Mouse (Mus musculus): ENCODE measurements around the gene Msl3l2. TPM values are rescaled to one million over a fixed set of nuclear protein-coding genes. Genes with fewer than 3 reads are reported as not detected.

Msl3l2 gene
- 4.0 TPM for polyA plus RNA-seq (2017; shearing (Covaris generic))

DNA sequence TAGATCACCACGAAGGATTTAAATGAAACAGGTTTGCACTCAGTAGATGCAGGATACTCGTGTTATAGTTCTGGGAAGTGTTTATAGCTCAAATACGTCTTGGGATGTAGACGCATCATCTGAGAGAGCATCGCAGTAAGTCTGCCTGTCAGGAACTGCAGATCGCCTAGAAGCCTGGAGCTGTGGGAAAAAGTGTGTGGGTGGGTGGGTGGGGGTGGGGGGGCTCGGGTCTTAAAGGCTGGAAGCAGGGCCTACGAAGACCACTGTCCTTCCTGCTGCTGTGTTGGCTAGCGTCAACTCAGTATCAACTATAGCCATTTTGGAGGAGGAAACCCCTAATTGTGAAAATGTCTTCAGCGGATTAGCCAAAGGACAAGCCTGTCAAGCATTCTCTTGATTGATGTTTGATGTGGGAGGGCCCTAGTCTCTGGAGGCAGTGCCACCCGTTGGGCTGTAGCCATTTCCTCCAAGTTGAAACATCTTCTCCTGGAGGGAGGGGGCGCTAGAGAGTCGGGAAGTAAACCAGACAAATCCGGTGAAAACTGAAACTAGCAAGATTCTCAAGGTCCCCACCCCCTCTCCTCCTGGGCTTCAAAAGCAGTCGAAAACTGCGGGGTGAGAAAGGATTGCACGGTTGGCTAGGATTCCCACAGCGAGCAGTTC is at the start of gene Msl3l2:
Msl3l2 (plus strand) TSS at position 585 of the 663 bp plus-strand sequence.

Other genes with a start within 250 kb of the Msl3l2 start
- 3.2 TPM for gene Tbc1d32, start 121.8 kb downstream of the Msl3l2 start, polyA plus RNA-seq (2017; shearing (Covaris generic))

Data from activated CD4-positive, CD25-positive, alpha-beta regulatory T cell, adult 9 weeks (primary cell).